Mouse (Mus musculus): Measurements from ENCODE around the gene Mipep. TPM values are rescaled to one million over a fixed set of nuclear protein-coding genes. Genes with fewer than 3 reads are reported as not detected.

The Mipep gene
- polyA plus RNA-seq, 2 experiments = 7.5 to 12.6 TPM

GRCm38 (mm10) chr14:60836709-60837108, 52.3 kb downstream of the Mipep start:
- H3K27ac ChIP-seq = no peak overlapping the region
- no peak for ATAC-seq (ENCODE audit: insufficient read depth)
- 69% methylated on average over 6 of the region's 6 CpGs for WGBS (ENCODE audit: insufficient replicate concordance)
- TF ChIP-seq CTCF (IDR thresholded peaks at IDR 0.05; ENCODE audit: low read depth) (no peak), EP300 (IDR thresholded peaks at IDR 0.05; ENCODE audit: low read depth) (no peak)
- H3K9me3 ChIP-seq (ENCODE audit: control insufficient read depth, low read length) = no peaks in the 10 kb centered on the region
- no peaks in the 10 kb centered on the region for H3K27me3 ChIP-seq (ENCODE audit: control insufficient read depth, insufficient read depth, low read length)
- H3K9ac ChIP-seq (replicated peaks) = no peak overlapping the region
- no peak overlapping the region for H3K4me3 ChIP-seq (ENCODE audit: insufficient read depth in 1 of 2, low read depth in 2 of 2, low read length in 2 of 2)
- DNase-seq (ENCODE audit: low read depth in 3 of 3, low spot score in 3 of 3) = no peak
- H3K4me1 ChIP-seq (replicated peaks; ENCODE audit: control insufficient read depth in 2 of 2, insufficient read depth in 2 of 2, low read length in 1 of 2) = no peaks in the 10 kb centered on the region; a peak in 1 of 4 replicates
- no peak overlapping the region for H3K4me2 ChIP-seq (ENCODE audit: low read depth)
- H3K36me3 ChIP-seq (replicated peaks; ENCODE audit: control insufficient read depth, insufficient read depth, low read depth) = no peaks in the 10 kb centered on the region

- WGBS (ENCODE audit: insufficient replicate concordance) = 47% methylated on average over 8 of the region's 8 CpGs
- TF ChIP-seq CTCF (IDR thresholded peaks at IDR 0.05; ENCODE audit: low read depth) (no peak), EP300 (IDR thresholded peaks at IDR 0.05; ENCODE audit: low read depth) (no peak)
Measured at GRCm38 (mm10) chr14:60839654-60840053, 55.3 kb downstream of the Mipep start.

GRCm38 (mm10) chr14:60841977-60842659, 57.7 kb downstream of the Mipep start:
- Histone ChIP-seq H3K4me1 (replicated peaks; ENCODE audit: control insufficient read depth in 2 of 2, insufficient read depth in 2 of 2, low read length in 1 of 2) (no peaks in the 10 kb centered on the region; a peak in 1 of 4 replicates), H3K9me3 (ENCODE audit: control insufficient read depth, low read length) (no peaks in the 10 kb centered on the region), H3K4me3 (ENCODE audit: insufficient read depth in 1 of 2, low read depth in 2 of 2, low read length in 2 of 2) (no peak overlapping the region), H3K27ac (no peak overlapping the region), H3K36me3 (replicated peaks; ENCODE audit: control insufficient read depth, insufficient read depth, low read depth) (no peaks in the 10 kb centered on the region; the same call in 1 of the 2 replicates), H3K27me3 (ENCODE audit: control insufficient read depth, insufficient read depth, low read length) (no peaks in the 10 kb centered on the region), H3K9ac (replicated peaks) (no peak overlapping the region), H3K4me2 (ENCODE audit: low read depth) (no peak overlapping the region)
- no peak for TF ChIP-seq CTCF (IDR thresholded peaks at IDR 0.05; ENCODE audit: low read depth)
- no peak for TF ChIP-seq EP300 (IDR thresholded peaks at IDR 0.05; ENCODE audit: low read depth)
- 70% methylated on average over 14 of the region's 14 CpGs for WGBS (ENCODE audit: insufficient replicate concordance)
- no peak for DNase-seq (ENCODE audit: low read depth in 3 of 3, low spot score in 3 of 3)
- no peak for ATAC-seq (ENCODE audit: insufficient read depth)

More at GRCm38 (mm10) chr14:60839654-60840053, 55.3 kb downstream of the Mipep start:
- Histone ChIP-seq H3K4me3 (ENCODE audit: insufficient read depth in 1 of 2, low read depth in 2 of 2, low read length in 2 of 2) (no peak overlapping the region), H3K27ac (no peak overlapping the region), H3K4me2 (ENCODE audit: low read depth) (no peak overlapping the region), H3K9ac (replicated peaks) (no peak overlapping the region), H3K36me3 (replicated peaks; ENCODE audit: control insufficient read depth, insufficient read depth, low read depth) (no peaks in the 10 kb centered on the region), H3K27me3 (ENCODE audit: control insufficient read depth, insufficient read depth, low read length) (no peaks in the 10 kb centered on the region), H3K4me1 (replicated peaks; ENCODE audit: control insufficient read depth in 2 of 2, insufficient read depth in 2 of 2, low read length in 1 of 2) (no peaks in the 10 kb centered on the region; a peak in 1 of 4 replicates), H3K9me3 (ENCODE audit: control insufficient read depth, low read length) (no peaks in the 10 kb centered on the region)
- DNase-seq (ENCODE audit: low read depth in 3 of 3, low spot score in 3 of 3) (no peak), ATAC-seq (ENCODE audit: insufficient read depth) (no peak)

GRCm38 (mm10) chr14:60843596-60843995, 59.2 kb downstream of the Mipep start:
- Histone ChIP-seq H3K9me3 (ENCODE audit: control insufficient read depth, low read length) (no peaks in the 10 kb centered on the region), H3K9ac (replicated peaks) (no peak overlapping the region), H3K4me2 (ENCODE audit: low read depth) (no peak overlapping the region), H3K4me3 (ENCODE audit: insufficient read depth in 1 of 2, low read depth in 2 of 2, low read length in 2 of 2) (no peak overlapping the region), H3K4me1 (replicated peaks; ENCODE audit: control insufficient read depth in 2 of 2, insufficient read depth in 2 of 2, low read length in 1 of 2) (no peaks in the 10 kb centered on the region; a peak in 1 of 4 replicates), H3K27me3 (ENCODE audit: control insufficient read depth, insufficient read depth, low read length) (no peaks in the 10 kb centered on the region), H3K36me3 (replicated peaks; ENCODE audit: control insufficient read depth, insufficient read depth, low read depth) (no peaks in the 10 kb centered on the region; the same call in 1 of the 2 replicates), H3K27ac (no peak overlapping the region)
- no peak for TF ChIP-seq EP300 (IDR thresholded peaks at IDR 0.05; ENCODE audit: low read depth)
- WGBS (ENCODE audit: insufficient replicate concordance) = 79% methylated on average over 7 of the region's 7 CpGs
- DNase-seq (ENCODE audit: low read depth in 3 of 3, low spot score in 3 of 3) (no peak), ATAC-seq (ENCODE audit: insufficient read depth) (no peak)

- Histone ChIP-seq H3K9ac (replicated peaks) (no peak overlapping the region), H3K36me3 (replicated peaks; ENCODE audit: control insufficient read depth, insufficient read depth, low read depth) (no peaks in the 10 kb centered on the region; the same call in 1 of the 2 replicates), H3K4me1 (replicated peaks; ENCODE audit: control insufficient read depth in 2 of 2, insufficient read depth in 2 of 2, low read length in 1 of 2) (no peaks in the 10 kb centered on the region; a peak in 1 of 4 replicates), H3K27ac (no peak overlapping the region), H3K27me3 (ENCODE audit: control insufficient read depth, insufficient read depth, low read length) (no peaks in the 10 kb centered on the region), H3K4me3 (ENCODE audit: insufficient read depth in 1 of 2, low read depth in 2 of 2, low read length in 2 of 2) (no peak overlapping the region), H3K4me2 (ENCODE audit: low read depth) (no peak overlapping the region), H3K9me3 (ENCODE audit: control insufficient read depth, low read length) (no peaks in the 10 kb centered on the region)
- ATAC-seq (ENCODE audit: insufficient read depth) (no peak), DNase-seq (ENCODE audit: low read depth in 3 of 3, low spot score in 3 of 3) (no peak)
- WGBS (ENCODE audit: insufficient replicate concordance) = 68% methylated on average over 10 of the region's 10 CpGs
- TF ChIP-seq CTCF (IDR thresholded peaks at IDR 0.05; ENCODE audit: low read depth) (no peak), EP300 (IDR thresholded peaks at IDR 0.05; ENCODE audit: low read depth) (no peak)
Measured at GRCm38 (mm10) chr14:60845261-60846045, 61.1 kb downstream of the Mipep start.
